In the genomic region with DNA sequence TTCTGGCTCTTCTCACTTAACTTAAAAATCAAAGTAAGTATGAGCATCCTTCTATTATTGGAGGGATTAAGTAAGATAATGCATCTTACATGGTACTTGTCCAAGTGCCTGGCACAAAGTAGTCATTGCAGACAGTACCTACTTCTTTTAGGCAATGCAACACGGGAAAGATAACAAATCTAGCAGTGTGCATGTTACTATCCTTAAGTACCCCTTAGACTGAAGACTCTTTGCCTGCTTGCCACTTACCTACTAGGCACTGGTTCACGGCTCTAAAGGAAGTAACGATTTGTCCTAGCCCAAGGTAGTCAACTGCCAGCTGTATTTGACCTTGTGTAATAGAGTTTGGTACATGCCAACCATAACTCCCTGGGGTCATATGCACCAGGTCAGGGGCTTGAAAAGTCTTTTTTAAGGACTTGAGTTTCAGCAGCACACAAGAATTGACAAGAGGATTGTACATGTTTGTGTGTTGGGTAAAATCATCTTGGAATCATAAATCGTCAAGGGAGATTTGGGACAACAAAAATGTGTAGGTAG, we compare ENCODE assay signal across 17 mouse cellular contexts.
DNase-seq lines count a peak whose midpoint lies in the region.
"Had no signal": no experiment of that assay in that cellular context is flagged by ENCODE, and none has a peak within 500 bp of the region (broad histone marks: within the 10 kb centered on the region; RNA-seq: fewer than 3 reads in every experiment).

No protein-coding gene starts in this region.

- peak; percentile 29 for DNase-seq in adrenal gland, postnatal 10 days
- no peak for DNase-seq in adrenal gland, adult 8-10 months
- peak; percentile 25 for DNase-seq in adrenal gland, postnatal 14 days
- no peak for DNase-seq in adrenal gland, postnatal 36 days
- DNase-seq in fat pad, adult 2 months (ENCODE audit: extremely low read depth, low read depth, low spot score): peak; percentile 98
- peak; percentile 98 for DNase-seq in gonadal fat pad, adult 2 months (ENCODE audit: low read depth)
- no peak for DNase-seq in urinary bladder, postnatal 14 days (ENCODE audit: low spot score)
- no peak for DNase-seq in heart, postnatal 10 days
- DNase-seq: adrenal gland, adult 2 months; adrenal gland, postnatal 25 days; B cell, adult 2 months; cerebellum, adult 11 months; cerebellum, adult 11-12 months; cerebellum, adult 18-20 months; cerebellum, adult 2 months; cerebellum, adult 8-10 months; cerebellum, adult 9-10 months had no signal

- intact Hi-C loops in heart, postnatal 10 days (cut with DNase I): no loop called here

Comparison
In these comparisons a context has a peak if more than half of its experiments do, and no peak if none do; other contexts are left out.
1. DNase-seq: peak in adrenal gland, postnatal 10 days (single experiment), adrenal gland, postnatal 14 days (single experiment), fat pad, adult 2 months (single experiment) and gonadal fat pad, adult 2 months (single experiment); none in adrenal gland, adult 8-10 months (single experiment), adrenal gland, postnatal 36 days (0 of 2), urinary bladder, postnatal 14 days (single experiment) and heart, postnatal 10 days (0 of 2).